Mouse (Mus musculus) lung, embryonic 16.5 days (tissue): ENCODE results near the gene Pam16. TPM values are rescaled to one million over a fixed set of nuclear protein-coding genes. Genes with fewer than 3 reads are reported as not detected.

Experiments used
- ATAC-seq: fragments of 200-750 bp; cut with Nextera tagmentation; 2 replicates; pipeline ENCODE4 v1.8.0; 2017; ENCODE audit warnings: low read depth, mild to moderate bottlenecking, moderate library complexity
- H3K27ac ChIP-seq: fragments of 300-500 bp; sonication (generic); 2 replicates; pipeline ENCODE4 v1.5.1; 2014; ENCODE audit warnings: mild to moderate bottlenecking, control low read depth, low read length
- H3K27me3 ChIP-seq: fragments of 300-500 bp; sonication (generic); 2 replicates; pipeline ENCODE4 v1.6.1; 2014; ENCODE audit warnings: low read depth, low read length, mixed read lengths; ENCODE audit not compliant: control insufficient read depth, insufficient read depth
- H3K36me3 ChIP-seq: fragments of 300-500 bp; sonication (generic); 2 replicates; pipeline ENCODE4 v1.6.1; 2014; ENCODE audit warnings: low read length; ENCODE audit not compliant: control insufficient read depth, insufficient read depth
- H3K4me1 ChIP-seq: fragments of 300-500 bp; sonication (generic); replicated peaks from 2 replicates; pipeline ENCODE4 v1.6.1; 2014; ENCODE audit warnings: low read length, mixed read lengths; ENCODE audit not compliant: control insufficient read depth, insufficient read depth
- H3K4me2 ChIP-seq: fragments of 300-500 bp; sonication (generic); 2 replicates; pipeline ENCODE4 v1.6.1; 2014; ENCODE audit warnings: low read depth, low read length, control low read depth
- H3K4me3 ChIP-seq: fragments of 300-500 bp; sonication (generic); 2 replicates; pipeline ENCODE4 v1.5.1; 2014; ENCODE audit warnings: mild to moderate bottlenecking, low read length, control low read depth
- H3K9ac ChIP-seq: fragments of 300-500 bp; sonication (generic); 2 replicates; pipeline ENCODE4 v1.6.1; 2014; ENCODE audit warnings: low read length, control low read depth
- H3K9me3 ChIP-seq: fragments of 300-500 bp; sonication (generic); 2 replicates; pipeline ENCODE4 v1.6.1; 2016; ENCODE audit warnings: low read length; ENCODE audit not compliant: control insufficient read depth
- WGBS: fragments of 180-500 bp; shearing (Covaris S2); extraction: QIAGEN DNeasy Blood & Tissue Kit; methylation state at CpG from one replicate; pipeline ENCODE4 v1.1.7; 2014; 5-methylcytosine and 5-hydroxymethylcytosine counted together
- polyA plus RNA-seq: library from polyadenylated mRNA; unstranded; fragments of >200 nt; fragmentation: Nextera tagmentation; extraction: Ambion mirVana; gene quantifications from 2 replicates; pipeline ENCODE4 v1.2.1, GENCODE M21; 2015

The Pam16 gene
- polyA plus RNA-seq, 1 experiment from 2014 or later = 96.2 TPM

DNA sequence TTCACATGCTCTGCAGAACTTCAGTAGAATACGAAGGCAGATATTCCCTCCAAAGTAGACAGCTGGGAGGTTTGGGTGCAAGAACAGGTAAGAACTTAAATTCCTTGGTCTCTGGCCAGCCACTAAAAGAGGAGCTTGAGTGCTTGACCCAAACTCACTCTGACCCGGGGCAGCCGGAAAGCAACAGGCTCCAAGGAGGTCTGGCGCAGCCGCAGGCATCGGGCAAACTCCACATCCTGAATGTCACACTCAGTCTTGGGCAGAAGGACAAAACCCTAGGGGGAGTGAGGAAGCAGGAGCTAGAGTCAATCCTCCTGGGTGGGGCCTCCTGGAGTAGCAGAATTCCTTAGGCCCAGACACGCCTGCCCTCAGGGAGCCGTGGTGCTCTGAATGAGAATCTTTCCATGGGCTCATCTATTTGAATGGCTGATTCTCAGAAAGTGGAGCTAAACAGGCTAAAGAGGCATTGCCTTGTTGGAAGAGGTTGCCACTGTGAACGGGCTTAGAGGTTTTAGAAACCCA lies 4.2 kb upstream of the Pam16 start:
- ATAC-seq = no peak

DNA sequence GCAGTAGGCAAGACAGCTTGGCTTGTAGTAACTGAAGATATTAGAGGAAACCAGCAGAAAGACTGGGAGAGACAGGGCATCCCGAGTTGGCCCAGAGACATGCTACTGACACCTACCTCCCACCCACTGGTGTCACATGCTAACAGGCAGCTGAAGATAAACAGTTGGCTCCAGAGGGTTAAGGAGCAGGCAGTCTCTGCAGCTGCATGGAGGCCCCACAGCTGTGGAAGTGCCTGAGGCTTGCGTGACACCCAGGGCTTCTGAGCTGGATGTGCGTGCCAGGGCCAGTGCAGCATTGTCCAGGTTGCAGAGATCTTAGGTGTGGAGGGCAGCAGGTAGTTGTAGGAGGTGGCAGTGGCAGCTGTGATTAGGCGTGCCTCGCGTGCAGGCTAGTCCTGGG lies 2.3 kb upstream of the Pam16 start:
- ATAC-seq = no peak
- Histone ChIP-seq H3K27ac (no peak overlapping the region), H3K27me3 (no peaks in the 10 kb centered on the region), H3K4me3 (no peak overlapping the region), H3K9me3 (no peaks in the 10 kb centered on the region), H3K4me2 (no peak overlapping the region), H3K4me1 (peaks cover 14% of the 10 kb centered on the region), H3K36me3 (no peaks in the 10 kb centered on the region), H3K9ac (0 out of 2 replicates have a peak overlapping the region, but pooled peaks have one; percentile 18)
- WGBS = 57% methylated on average over 6 of the region's 6 CpGs

More for the DNA sequence above, 4.2 kb upstream of the Pam16 start:
- Histone ChIP-seq H3K4me1 (peaks cover 2% of the 10 kb centered on the region), H3K4me3 (no peak overlapping the region), H3K27me3 (no peaks in the 10 kb centered on the region), H3K9me3 (no peaks in the 10 kb centered on the region), H3K4me2 (no peak overlapping the region), H3K36me3 (no peaks in the 10 kb centered on the region; the same call in 1 of the 2 replicates), H3K27ac (no peak overlapping the region), H3K9ac (no peak overlapping the region)
- 86% methylated on average over 9 of the region's 9 CpGs for WGBS

DNA sequence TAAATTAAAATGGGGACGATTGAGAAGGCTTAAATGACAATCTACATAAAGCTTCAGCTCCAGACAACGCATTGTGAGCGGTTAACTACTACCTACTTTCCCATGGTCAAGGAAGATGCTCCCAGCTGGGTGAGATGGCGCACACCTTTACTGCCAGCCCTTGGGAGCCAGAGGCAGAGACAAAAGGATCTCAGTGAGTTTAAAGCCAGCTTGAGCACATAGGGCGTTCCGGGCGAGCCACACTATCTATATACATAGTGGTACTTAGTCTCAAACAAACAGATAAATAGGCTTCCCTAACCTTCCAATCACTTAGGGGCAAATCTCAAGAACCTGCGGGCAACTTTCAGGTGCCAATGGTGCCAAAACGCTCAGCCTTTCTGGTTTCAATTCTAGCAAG lies 714 bp downstream of the Pam16 start:
- no peaks in the 10 kb centered on the region for H3K27me3 ChIP-seq
- H3K36me3 ChIP-seq = no peaks in the 10 kb centered on the region; the same call in 1 of the 2 replicates
- H3K9ac ChIP-seq = peak overlapping the region; percentile 93
- peak overlapping the region; percentile 88 for H3K4me3 ChIP-seq
- H3K27ac ChIP-seq = peak overlapping the region; percentile 85
- 11% methylated on average over 9 of the region's 9 CpGs for WGBS
- H3K4me1 ChIP-seq = peaks cover 14% of the 10 kb centered on the region
- no peak for ATAC-seq
- H3K4me2 ChIP-seq = peak overlapping the region; percentile 78
- no peaks in the 10 kb centered on the region for H3K9me3 ChIP-seq

DNA sequence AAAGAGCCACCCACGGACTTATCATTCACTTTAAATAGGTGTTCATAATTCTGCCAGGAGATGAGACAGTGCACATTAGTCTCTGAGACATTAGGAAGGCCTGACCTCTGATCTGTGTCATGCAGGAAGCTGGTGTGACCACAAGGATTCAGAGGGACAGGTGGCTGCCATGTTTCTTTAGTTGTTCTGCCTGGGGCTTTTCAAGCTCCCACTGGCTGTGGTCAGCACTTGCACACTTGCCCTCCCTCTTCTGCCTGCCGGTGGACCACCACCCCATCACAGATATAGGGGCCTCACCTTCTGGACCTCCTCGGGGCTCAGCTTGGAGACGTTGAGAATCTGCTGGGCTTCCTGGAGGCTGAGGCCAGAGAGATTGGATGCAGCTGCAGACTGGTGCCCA lies 8.0 kb downstream of the Pam16 start:
- WGBS = 73% methylated on average over 4 of the region's 4 CpGs

DNA sequence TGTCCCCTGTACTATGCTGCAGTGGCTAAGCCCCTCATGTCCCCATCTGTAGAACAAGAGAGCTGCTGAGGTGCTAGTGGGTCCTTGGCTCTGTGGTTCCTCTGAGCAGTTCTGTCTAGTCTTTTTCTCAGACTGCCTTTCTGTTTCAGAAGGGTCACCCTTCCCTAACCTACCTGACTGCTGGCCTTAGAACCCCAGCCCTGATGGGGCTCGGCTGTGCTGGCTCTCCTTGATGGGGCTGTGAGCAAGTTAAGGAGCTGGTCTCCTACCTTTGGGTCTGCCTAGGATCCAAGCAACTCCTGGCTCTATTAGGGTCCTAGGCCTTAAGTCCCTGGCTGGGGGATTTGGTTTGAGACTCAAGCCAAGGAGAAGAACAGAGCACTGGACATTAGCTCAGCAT lies 9.5 kb downstream of the Pam16 start:
- Histone ChIP-seq H3K36me3 (peaks cover 28% of the 10 kb centered on the region), H3K9me3 (no peaks in the 10 kb centered on the region), H3K4me1 (no peaks in the 10 kb centered on the region), H3K27me3 (no peaks in the 10 kb centered on the region), H3K4me3 (no peak overlapping the region), H3K27ac (no peak overlapping the region), H3K4me2 (no peak overlapping the region), H3K9ac (no peak overlapping the region)
- no peak for ATAC-seq
- 77% methylated on average over 1 of the region's 1 CpGs for WGBS

More for the DNA sequence above, 8.0 kb downstream of the Pam16 start:
- H3K27ac ChIP-seq = no peak overlapping the region
- no peak overlapping the region for H3K4me3 ChIP-seq
- no peak overlapping the region for H3K4me2 ChIP-seq
- no peak overlapping the region for H3K9ac ChIP-seq
- peaks cover 23% of the 10 kb centered on the region for H3K36me3 ChIP-seq
- no peaks in the 10 kb centered on the region for H3K9me3 ChIP-seq
- no peak for ATAC-seq
- H3K27me3 ChIP-seq = no peaks in the 10 kb centered on the region
- H3K4me1 ChIP-seq = no peaks in the 10 kb centered on the region

DNA sequence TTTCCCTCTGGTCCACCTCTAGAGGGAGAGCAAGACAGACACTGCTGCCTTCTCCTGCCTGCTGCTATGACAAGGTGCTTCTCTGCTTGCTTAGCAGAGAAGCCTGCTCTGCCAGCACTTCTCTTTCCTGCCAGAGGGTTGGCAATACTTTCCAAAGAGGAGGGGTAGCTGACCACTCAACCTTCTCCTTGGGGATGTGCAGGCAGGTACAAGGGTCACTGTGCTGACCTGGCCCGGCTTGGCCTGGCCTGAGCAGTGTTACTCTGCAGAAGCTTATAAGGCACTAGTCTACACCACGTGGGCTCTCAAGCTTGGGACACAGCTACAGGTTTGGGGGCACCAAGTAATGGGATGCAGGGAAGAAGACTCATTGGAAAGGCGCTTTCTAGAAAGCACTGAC lies 10.1 kb downstream of the Pam16 start:
- Histone ChIP-seq H3K9me3 (no peaks in the 10 kb centered on the region), H3K27me3 (no peaks in the 10 kb centered on the region), H3K9ac (no peak overlapping the region), H3K36me3 (peaks cover 30% of the 10 kb centered on the region), H3K27ac (no peak overlapping the region), H3K4me2 (no peak overlapping the region), H3K4me3 (no peak overlapping the region), H3K4me1 (no peaks in the 10 kb centered on the region)
- ATAC-seq = no peak
- 87% methylated on average over 3 of the region's 3 CpGs for WGBS

DNA sequence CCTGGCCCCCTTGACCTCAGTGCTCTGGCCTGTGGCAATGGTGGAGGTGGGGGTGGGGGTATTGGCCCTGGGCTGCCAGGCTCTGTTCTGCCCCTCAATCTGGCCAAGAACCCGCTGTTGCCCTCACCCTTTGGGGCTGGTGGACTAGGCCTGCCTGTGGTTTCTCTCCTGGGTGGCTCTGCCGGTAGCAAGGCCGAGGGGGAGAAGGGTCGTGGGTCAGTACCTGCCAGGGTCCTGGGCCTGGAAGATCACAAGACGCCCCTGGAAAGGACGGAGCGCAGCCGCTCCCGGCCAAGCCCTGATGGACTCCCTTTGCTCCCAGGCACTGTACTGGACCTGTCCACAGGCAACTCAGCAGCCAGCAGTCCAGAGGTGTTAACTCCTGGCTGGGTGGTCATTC lies 11.1 kb downstream of the Pam16 start:
- no peak for ATAC-seq
- H3K36me3 ChIP-seq = peaks cover 30% of the 10 kb centered on the region
- WGBS = 87% methylated on average over 9 of the region's 9 CpGs

DNA sequence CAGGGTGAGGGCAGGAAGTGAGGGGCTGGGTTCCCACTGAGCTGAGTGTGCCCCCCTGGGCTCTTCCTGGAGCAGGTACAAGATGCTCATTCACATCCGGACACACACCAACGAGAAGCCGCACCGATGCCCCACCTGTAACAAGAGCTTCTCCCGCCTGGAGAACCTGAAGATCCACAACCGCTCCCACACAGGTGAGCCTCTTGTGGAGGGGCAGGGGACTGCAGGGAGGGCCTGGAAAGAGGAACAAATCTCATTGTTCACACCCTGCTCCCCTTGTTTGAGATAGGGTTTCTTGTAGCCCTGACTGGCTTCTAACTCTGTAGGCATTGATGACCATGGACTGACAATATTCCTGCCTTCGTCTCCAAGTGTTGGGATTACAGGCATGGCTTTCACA lies 13.1 kb downstream of the Pam16 start:
- Histone ChIP-seq H3K9me3 (no peaks in the 10 kb centered on the region), H3K4me3 (no peak overlapping the region), H3K9ac (no peak overlapping the region), H3K4me1 (peaks cover 17% of the 10 kb centered on the region), H3K4me2 (no peak overlapping the region), H3K36me3 (peaks cover 25% of the 10 kb centered on the region), H3K27me3 (no peaks in the 10 kb centered on the region), H3K27ac (no peak overlapping the region)
- no peak for ATAC-seq
- WGBS = 87% methylated on average over 7 of the region's 7 CpGs

More for the DNA sequence above, 11.1 kb downstream of the Pam16 start:
- no peaks in the 10 kb centered on the region for H3K27me3 ChIP-seq
- no peaks in the 10 kb centered on the region for H3K9me3 ChIP-seq
- no peak overlapping the region for H3K9ac ChIP-seq
- no peaks in the 10 kb centered on the region; the same call in 1 of the 2 replicates for H3K4me1 ChIP-seq
- no peak overlapping the region for H3K4me2 ChIP-seq
- no peak overlapping the region for H3K4me3 ChIP-seq
- H3K27ac ChIP-seq = no peak overlapping the region

DNA sequence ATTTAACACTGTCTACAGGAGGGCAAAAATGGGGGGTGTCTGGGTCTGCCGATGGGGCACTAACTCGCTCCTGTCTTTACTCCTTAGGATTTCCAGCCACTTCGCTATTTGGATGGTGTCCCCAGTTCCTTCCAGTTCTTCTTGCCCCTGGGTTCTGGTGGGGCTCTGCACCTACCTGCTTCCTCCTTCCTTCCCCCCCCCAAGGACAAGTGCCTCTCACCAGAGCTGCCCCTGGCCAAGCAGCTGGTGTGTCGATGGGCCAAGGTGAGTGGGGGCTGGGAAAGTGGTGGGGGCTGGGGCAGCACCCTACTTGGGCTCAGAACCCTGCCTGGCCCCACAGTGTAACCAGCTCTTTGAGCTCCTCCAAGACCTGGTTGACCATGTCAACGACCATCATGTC lies 13.6 kb downstream of the Pam16 start:
- WGBS = 80% methylated on average over 5 of the region's 5 CpGs
- ATAC-seq = no peak
- peaks cover 24% of the 10 kb centered on the region for H3K36me3 ChIP-seq

More for the DNA sequence above, 13.6 kb downstream of the Pam16 start:
- no peak overlapping the region for H3K27ac ChIP-seq
- H3K4me1 ChIP-seq = peaks cover 22% of the 10 kb centered on the region
- no peaks in the 10 kb centered on the region for H3K9me3 ChIP-seq
- H3K9ac ChIP-seq = no peak overlapping the region
- no peak overlapping the region for H3K4me2 ChIP-seq
- no peak overlapping the region for H3K4me3 ChIP-seq
- H3K27me3 ChIP-seq = no peaks in the 10 kb centered on the region
